Mouse (Mus musculus) erythroblast, embryonic 14.5 days (primary cell): Measurements from ENCODE around the gene Zbtb39. TPM values are rescaled to one million over a fixed set of nuclear protein-coding genes. Genes with fewer than 3 reads are reported as not detected.
A peak's percentile ranks its signal among the peaks of the same experiment; 100 is the strongest.

Source experiments
- H3K27me3 ChIP-seq: 2 replicates; pipeline ENCODE4 v1.6.1; 2012; ENCODE audit warnings: inconsistent platforms; ENCODE audit not compliant: control insufficient read depth
- H3K36me3 ChIP-seq: 2 replicates; pipeline ENCODE4 v1.6.1; 2012; ENCODE audit warnings: mild to moderate bottlenecking, inconsistent platforms; ENCODE audit not compliant: control insufficient read depth
- H3K4me1 ChIP-seq: 2 replicates; pipeline ENCODE4 v1.6.1; 2012; ENCODE audit warnings: inconsistent platforms; ENCODE audit not compliant: control insufficient read depth
- H3K4me3 ChIP-seq: replicated peaks from 2 replicates; pipeline ENCODE3; 2012; ENCODE audit warnings: moderate library complexity, mild to moderate bottlenecking, inconsistent platforms
- H3K9me3 ChIP-seq: 2 replicates; pipeline ENCODE4 v1.6.1; 2012; ENCODE audit warnings: low read length, inconsistent platforms, mixed read lengths; ENCODE audit not compliant: control insufficient read depth
- GATA1 ChIP-seq: IDR thresholded peaks from 2 replicates; pipeline ENCODE4 v1.6.1; 2012; ENCODE audit warnings: low read length, inconsistent platforms, mixed read lengths
- TAL1 ChIP-seq: IDR thresholded peaks from 3 replicates; pipeline ENCODE4 v1.6.1; 2012; ENCODE audit warnings: low read length, inconsistent platforms, mixed read lengths
- polyA plus RNA-seq: library from polyadenylated mRNA; stranded (reverse); fragments of >175 nt; gene quantifications from 2 replicates; pipeline ENCODE4 v1.2.3, GENCODE M21; 2012

Zbtb39 gene
- polyA plus RNA-seq, 1 experiment: 0.02 TPM

- Histone ChIP-seq H3K27me3 (peaks cover 10% of the 10 kb centered on the region; the same call in 1 of the 2 replicates), H3K9me3 (no peaks in the 10 kb centered on the region), H3K4me1 (peaks cover 6% of the 10 kb centered on the region), H3K36me3 (no peaks in the 10 kb centered on the region), H3K4me3 (no peak overlapping the region)
- TF ChIP-seq GATA1 (no peak), TAL1 (no peak)
These were observed 31.6 kb upstream of the Zbtb39 start for GRCm38 (mm10) chr10:127707721-127708120.

- Histone ChIP-seq H3K4me3 (no peak overlapping the region), H3K4me1 (peaks cover 4% of the 10 kb centered on the region), H3K36me3 (no peaks in the 10 kb centered on the region), H3K9me3 (no peaks in the 10 kb centered on the region), H3K27me3 (peaks cover 10% of the 10 kb centered on the region; the same call in 1 of the 2 replicates)
- TF ChIP-seq TAL1 (no peak), GATA1 (no peak)
These were observed 30.4 kb upstream of the Zbtb39 start for GRCm38 (mm10) chr10:127708850-127709370.

- peaks cover 10% of the 10 kb centered on the region; the same call in 1 of the 2 replicates for H3K27me3 ChIP-seq
- H3K36me3 ChIP-seq: no peaks in the 10 kb centered on the region
- TF ChIP-seq GATA1 (no peak), TAL1 (no peak)
- H3K4me3 ChIP-seq: no peak overlapping the region
- H3K4me1 ChIP-seq: peaks cover 4% of the 10 kb centered on the region
- H3K9me3 ChIP-seq: no peaks in the 10 kb centered on the region
These were observed 29.0 kb upstream of the Zbtb39 start for GRCm38 (mm10) chr10:127710331-127710730.

GRCm38 (mm10) chr10:127712736-127713135 is 26.6 kb upstream of the Zbtb39 start:
- 0 out of 2 replicates have a peak, but pooled peaks cover 6% of the 10 kb centered on the region for H3K27me3 ChIP-seq
- no peaks in the 10 kb centered on the region for H3K36me3 ChIP-seq
- H3K4me1 ChIP-seq: no peaks in the 10 kb centered on the region; the same call in 1 of the 2 replicates
- H3K4me3 ChIP-seq: no peak overlapping the region
- no peak for TF ChIP-seq TAL1
- TF ChIP-seq GATA1: no peak
- H3K9me3 ChIP-seq: peaks cover 4% of the 10 kb centered on the region; the same call in 1 of the 2 replicates

- H3K9me3 ChIP-seq: no peaks in the 10 kb centered on the region
- H3K36me3 ChIP-seq: no peaks in the 10 kb centered on the region
- no peak overlapping the region for H3K4me3 ChIP-seq
- H3K27me3 ChIP-seq: peaks cover 54% of the 10 kb centered on the region
- H3K4me1 ChIP-seq: peaks cover 45% of the 10 kb centered on the region
- TF ChIP-seq TAL1: no peak
- TF ChIP-seq GATA1: no peak
These were observed 17.5 kb upstream of the Zbtb39 start for GRCm38 (mm10) chr10:127721671-127722418.

GRCm38 (mm10) chr10:127724178-127724577 is 15.2 kb upstream of the Zbtb39 start, which contains the start of gene Tac2:
Tac2 (plus strand) TSS chr10:127724478.
- no peak for TF ChIP-seq TAL1
- TF ChIP-seq GATA1: no peak
- Histone ChIP-seq H3K36me3 (peaks cover 9% of the 10 kb centered on the region), H3K4me1 (peaks cover 69% of the 10 kb centered on the region), H3K9me3 (no peaks in the 10 kb centered on the region), H3K4me3 (peak within 1 kb of the TSS; percentile 49), H3K27me3 (peaks cover 55% of the 10 kb centered on the region)

GRCm38 (mm10) chr10:127725136-127725535 is 14.2 kb upstream of the Zbtb39 start:
- H3K36me3 ChIP-seq: peaks cover 15% of the 10 kb centered on the region
- H3K4me1 ChIP-seq: peaks cover 78% of the 10 kb centered on the region
- peaks cover 45% of the 10 kb centered on the region for H3K27me3 ChIP-seq
- peak overlapping the region; percentile 49 for H3K4me3 ChIP-seq
- TF ChIP-seq GATA1: no peak
- TF ChIP-seq TAL1: no peak
- H3K9me3 ChIP-seq: no peaks in the 10 kb centered on the region

- Histone ChIP-seq H3K4me3 (no peak overlapping the region), H3K9me3 (no peaks in the 10 kb centered on the region), H3K36me3 (peaks cover 15% of the 10 kb centered on the region), H3K27me3 (peaks cover 15% of the 10 kb centered on the region), H3K4me1 (peaks cover 95% of the 10 kb centered on the region)
- no peak for TF ChIP-seq GATA1
- no peak for TF ChIP-seq TAL1
These were observed 10.9 kb upstream of the Zbtb39 start for GRCm38 (mm10) chr10:127728437-127728836.

GRCm38 (mm10) chr10:127730285-127730932 is 8.9 kb upstream of the Zbtb39 start:
- Histone ChIP-seq H3K9me3 (0 out of 2 replicates have a peak, but pooled peaks cover 2% of the 10 kb centered on the region), H3K36me3 (peaks cover 15% of the 10 kb centered on the region), H3K4me3 (peak overlapping the region; percentile 21), H3K27me3 (peaks cover 12% of the 10 kb centered on the region), H3K4me1 (peaks cover 96% of the 10 kb centered on the region)
- TF ChIP-seq GATA1 (peak; percentile 40; the same call in 1 of the 2 replicates), TAL1 (peak; percentile 50)
